Mouse (Mus musculus) ES-E14 (cell line): ENCODE results near the gene Tnfrsf9.

Experiments
- CHD2 ChIP-seq: IDR thresholded peaks from 2 replicates; pipeline ENCODE4 v1.6.1; 2014; ENCODE audit warnings: mild to moderate bottlenecking, low read depth, low read length, inconsistent platforms
- MAFK ChIP-seq: IDR thresholded peaks from 2 replicates; pipeline ENCODE4 v1.6.1; 2014; ENCODE audit warnings: mild to moderate bottlenecking, low read depth, low read length, inconsistent platforms; ENCODE audit not compliant: insufficient read depth
- ZC3H11A ChIP-seq: IDR thresholded peaks from 2 replicates; pipeline ENCODE4 v1.6.1; 2012; ENCODE audit warnings: low read depth, mild to moderate bottlenecking, inconsistent platforms, low read length, borderline replicate concordance
- ZNF384 ChIP-seq: IDR thresholded peaks from 2 replicates; pipeline ENCODE4 v1.6.1; 2012; ENCODE audit warnings: low read depth, low read length, inconsistent platforms

GRCm38 (mm10) chr4:150937293-150938062 lies 23.1 kb downstream of the Tnfrsf9 start:
- TF ChIP-seq CHD2, result no peak
- TF ChIP-seq MAFK, result no peak
- no peak for TF ChIP-seq ZC3H11A
- TF ChIP-seq ZNF384, result peak; percentile 44; the same call in 1 of the 2 replicates
